ENCODE assay signal across 30 mouse cellular contexts in genomic region chr14:31316613-31317012, GRCm38 (mm10). TPM values are rescaled to one million over a fixed set of nuclear protein-coding genes. Genes with fewer than 3 reads are reported as not detected.
A peak's percentile ranks its signal among the peaks of the same experiment; 100 is the strongest.
DNase-seq lines count a peak whose midpoint lies in the region; ATAC-seq and TF ChIP-seq lines count a peak whose summit lies in the region.
"Had no signal": no experiment of that assay in that cellular context is flagged by ENCODE, and none has a peak within 500 bp of the region (broad histone marks: within the 10 kb centered on the region; RNA-seq: fewer than 3 reads in every experiment).

No protein-coding gene starts in this region.

- ATAC-seq in monocyte, adult 5-6 weeks (replicated peaks; ENCODE audit: insufficient number of reproducible peaks, low FRiP score, low TSS enrichment, poor library complexity, severe bottlenecking) = no peak
- ATAC-seq: hindbrain, postnatal 0 days; intestine, embryonic 15.5 days; lung, postnatal 0 days had no signal

- no peaks in the 10 kb centered on the region for H3K36me3 ChIP-seq in myocyte (ENCODE audit: control insufficient read depth, insufficient read depth)
- H3K36me3 ChIP-seq: embryonic facial prominence, embryonic 10.5 days; embryonic facial prominence, embryonic 15.5 days; forebrain, embryonic 12.5 days; hindbrain, embryonic 12.5 days; intestine, embryonic 15.5 days; neural tube, embryonic 12.5 days had no signal

- peak overlapping the region; percentile 28; the same call in 1 of the 2 replicates for H3K27ac ChIP-seq in gastrocnemius, adult 2 months
- H3K27ac ChIP-seq: embryonic facial prominence, embryonic 10.5 days; embryonic facial prominence, embryonic 15.5 days; forebrain, embryonic 12.5 days; hindbrain, embryonic 12.5 days; hindbrain, postnatal 0 days; intestine, embryonic 15.5 days; macrophage; neural tube, embryonic 12.5 days had no signal

- intact Hi-C loops in gastrocnemius, adult 2 months (cut with DNase I) = no loop called here

- no peak overlapping the region for H3K4me3 ChIP-seq in gastrocnemius, adult 2 months
- H3K4me3 ChIP-seq in myocyte = no peak overlapping the region
- H3K4me3 ChIP-seq: embryonic facial prominence, embryonic 10.5 days; embryonic facial prominence, embryonic 15.5 days; forebrain, embryonic 12.5 days; hindbrain, embryonic 12.5 days; intestine, embryonic 15.5 days; neural tube, embryonic 12.5 days had no signal

- no peak for TF ChIP-seq CTCF in gastrocnemius, adult 2 months (IDR thresholded peaks at IDR 0.05)

- peaks cover 58% of the 10 kb centered on the region for H3K27me3 ChIP-seq in myocyte (ENCODE audit: control insufficient read depth, insufficient read depth, insufficient read length)
- H3K27me3 ChIP-seq: embryonic facial prominence, embryonic 15.5 days; forebrain, embryonic 12.5 days; hindbrain, embryonic 12.5 days; intestine, embryonic 15.5 days; neural tube, embryonic 12.5 days had no signal

- no peak overlapping the region for H3ac ChIP-seq in myocyte (ENCODE audit: control insufficient read depth, insufficient read length)

- H3K4me2 ChIP-seq in myocyte (ENCODE audit: low read depth) = peak overlapping the region; percentile 1
- H3K4me2 ChIP-seq: embryonic facial prominence, embryonic 15.5 days; forebrain, embryonic 12.5 days; heart, embryonic 11.5 days; hindbrain, embryonic 12.5 days; intestine, embryonic 15.5 days; liver, embryonic 11.5 days; neural tube, embryonic 12.5 days had no signal

- no peak for TF ChIP-seq POLR2A in myocyte (IDR thresholded peaks at IDR 0.05; ENCODE audit: insufficient read length, low read depth)

- H3K79me2 ChIP-seq in myocyte (ENCODE audit: control insufficient read depth, insufficient read depth) = no peaks in the 10 kb centered on the region

- no peak for DNase-seq in gastrocnemius, adult 2 months
- no peak for DNase-seq in gastrocnemius, postnatal 25 days
- peak; percentile 15 for DNase-seq in 3134 (ENCODE audit: extremely low read depth, insufficient read length, low spot score)
- peak; percentile 25 for DNase-seq in adrenal gland, adult 8-10 months
- no peak for DNase-seq in heart, adult 9 months (ENCODE audit: low spot score in 2 of 2)
- DNase-seq: cerebellum, adult 8-10 months; cerebellum, postnatal 25 days; gastrocnemius, postnatal 14 days; heart, postnatal 36 days; kidney, adult 9 months; kidney, postnatal 10 days; layer of hippocampus, adult 9-11 months; lung, adult 18-20 months; midbrain, embryonic 14.5 days; right cerebral cortex, postnatal 4 days; thymus, adult 18-20 months; thymus, postnatal 25 days had no signal

TF ChIP-seq in myocyte, 11 proteins besides CTCF, POLR2A, EP300 and RAD21:
- TF ChIP-seq E2F4 (IDR thresholded peaks at IDR 0.05; ENCODE audit: insufficient read depth) (no peak), MYOG (IDR thresholded peaks at IDR 0.05; ENCODE audit: control insufficient read depth in 1 of 3, insufficient read depth in 1 of 3, insufficient read length in 2 of 3, low read depth in 2 of 3) (no peak), TCF3 (IDR thresholded peaks at IDR 0.05; ENCODE audit: insufficient read length, low read depth) (no peak), CEBPB (IDR thresholded peaks at IDR 0.05; ENCODE audit: insufficient read depth, poor library complexity, severe bottlenecking) (no peak), SRF (IDR thresholded peaks at IDR 0.05; ENCODE audit: control insufficient read depth, insufficient read length, low read depth) (no peak), REST (IDR thresholded peaks at IDR 0.05; ENCODE audit: insufficient read depth, insufficient read length) (no peak), POLR2AphosphoS2 (IDR thresholded peaks at IDR 0.05; ENCODE audit: insufficient read length, low read depth) (no peak), MYOD1 (IDR thresholded peaks at IDR 0.05; ENCODE audit: control insufficient read depth in 1 of 3, insufficient read length in 2 of 3, low read depth in 2 of 3) (no peak), USF1 (IDR thresholded peaks at IDR 0.05; ENCODE audit: low read depth) (no peak), TCF12 (IDR thresholded peaks at IDR 0.05; ENCODE audit: insufficient read depth, poor library complexity, severe bottlenecking) (no peak), MAX (IDR thresholded peaks at IDR 0.05; ENCODE audit: low read depth) (no peak)

RNA-seq across cellular contexts. Expression of gene Dnah1, which starts 7.1 kb away (rescaled TPM):
- total RNA-seq in gastrocnemius, adult 2 months (2021) = under 1 TPM; 0.03 to 0.08 TPM
- total RNA-seq in gastrocnemius, postnatal 25 days (2021) = under 1 TPM; 0.16 to 0.18 TPM
- 1 to 10 TPM; 1.6 to 5.4 (median 3.1) TPM for total RNA-seq in adrenal gland, adult 8-10 months (2022)
- polyA plus RNA-seq in myocyte (2012; fragmentation: generic; extraction: Trizol) = 0.02 TPM
- total RNA-seq in monocyte, adult 5-6 weeks (2017) = under 0.01 TPM in 1 of 3 replicates, not detected in the others
- polyA plus RNA-seq: macrophage had no signal

RNA-seq across cellular contexts. Expression of gene Capn7, which starts 19.8 kb away (rescaled TPM):
- 10 to 100 TPM; 29.4 to 33.6 TPM for total RNA-seq in gastrocnemius, adult 2 months (2021)
- total RNA-seq in gastrocnemius, postnatal 25 days (2021) = 10 to 100 TPM; 28.4 to 29.3 TPM
- total RNA-seq in adrenal gland, adult 8-10 months (2022) = 10 to 100 TPM; 42.7 to 51.4 (median 48.7) TPM
- polyA plus RNA-seq in myocyte (2012; fragmentation: generic; extraction: Trizol) = 9.3 TPM
- total RNA-seq in monocyte, adult 5-6 weeks (2017) = 67.9 to 73.5 TPM (median 73.1 TPM) in 3 replicates

Comparison
In these comparisons a context has a peak if more than half of its experiments do, and no peak if none do; other contexts are left out.
1. DNase-seq: peak in 3134 (single experiment) and adrenal gland, adult 8-10 months (single experiment); none in gastrocnemius, adult 2 months (single experiment), gastrocnemius, postnatal 25 days (single experiment) and heart, adult 9 months (0 of 2).